Mouse (Mus musculus): Measurements from ENCODE around the gene Idh3g. TPM values are rescaled to one million over a fixed set of nuclear protein-coding genes. Genes with fewer than 3 reads are reported as not detected.

Gene Idh3g
- polyA plus RNA-seq (2012; rRNA removed), result 545 and 567 TPM in 2 replicates

DNA sequence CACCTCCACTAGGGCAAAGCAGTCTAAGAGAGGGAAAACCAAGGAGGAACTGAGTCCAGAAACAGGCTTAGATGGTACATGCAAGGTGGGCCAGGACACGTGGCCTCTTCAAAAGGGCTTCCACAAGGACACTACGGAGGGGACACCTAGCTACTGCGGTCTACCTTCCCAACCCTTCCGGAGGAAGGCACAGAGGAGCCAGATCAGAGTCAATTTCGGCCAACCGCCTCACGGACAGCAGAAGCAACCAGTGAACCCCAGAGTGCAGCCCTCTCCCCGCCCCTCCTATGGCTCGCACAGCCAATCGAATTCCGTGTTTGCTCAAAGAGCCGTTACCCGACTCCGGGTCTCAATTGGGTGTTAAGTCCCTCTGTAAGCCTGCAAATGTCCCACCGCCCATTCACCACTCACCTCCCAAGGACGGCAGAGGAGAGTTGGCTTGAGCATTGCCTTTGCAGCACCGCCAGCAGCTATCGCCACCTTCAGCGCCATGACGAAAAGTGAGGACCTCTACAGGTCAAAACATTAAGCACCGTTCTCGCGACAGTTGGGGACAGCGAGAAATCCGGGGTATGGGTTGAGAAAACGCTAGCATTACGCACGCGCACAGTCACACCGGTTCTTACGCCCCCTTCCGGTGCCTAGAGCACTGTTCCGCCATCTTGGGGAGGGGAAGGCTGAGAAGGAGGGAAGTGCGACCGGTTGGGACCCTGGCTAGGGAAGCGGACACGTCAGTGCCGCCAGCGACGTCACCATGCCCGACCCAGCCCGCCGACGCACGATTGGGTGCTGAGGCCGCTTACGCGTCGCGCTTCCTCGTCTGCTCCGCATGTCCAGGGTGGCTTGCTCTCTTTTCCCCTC, at the start of gene Idh3g, which contains the start of gene Ssr4:
TSS of gene Idh3g (minus strand) at position 534 of the 861 bp plus-strand sequence.
TSS of gene Ssr4 (plus strand) at position 665 of the 861 bp plus-strand sequence.
- peak; percentile 90 to 94 for DNase-seq (ENCODE audit: extremely low spot score in 1 of 2, low spot score in 1 of 2)

DNA sequence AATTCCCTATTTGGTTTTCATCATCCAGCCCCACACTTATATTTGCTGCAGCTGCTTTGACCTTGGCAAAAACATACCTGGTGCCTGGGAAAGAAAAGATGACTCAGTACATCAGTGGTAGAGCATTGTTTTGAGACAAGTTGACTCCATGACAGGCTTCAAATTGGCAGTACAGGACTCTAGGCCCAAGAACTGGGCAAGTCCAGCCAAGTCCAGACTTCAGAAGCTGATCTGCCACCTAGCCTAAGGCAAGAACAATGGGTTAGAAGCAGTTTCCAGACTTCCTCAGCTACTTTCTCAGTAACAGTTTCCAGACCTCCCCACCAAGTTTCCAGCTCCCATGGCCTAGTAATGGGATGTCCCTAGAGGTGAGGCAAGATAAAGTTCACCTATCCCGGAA, 49.0 kb upstream of the Idh3g start:
- DNase-seq (ENCODE audit: extremely low spot score in 1 of 2, low spot score in 1 of 2), result no peak

DNA sequence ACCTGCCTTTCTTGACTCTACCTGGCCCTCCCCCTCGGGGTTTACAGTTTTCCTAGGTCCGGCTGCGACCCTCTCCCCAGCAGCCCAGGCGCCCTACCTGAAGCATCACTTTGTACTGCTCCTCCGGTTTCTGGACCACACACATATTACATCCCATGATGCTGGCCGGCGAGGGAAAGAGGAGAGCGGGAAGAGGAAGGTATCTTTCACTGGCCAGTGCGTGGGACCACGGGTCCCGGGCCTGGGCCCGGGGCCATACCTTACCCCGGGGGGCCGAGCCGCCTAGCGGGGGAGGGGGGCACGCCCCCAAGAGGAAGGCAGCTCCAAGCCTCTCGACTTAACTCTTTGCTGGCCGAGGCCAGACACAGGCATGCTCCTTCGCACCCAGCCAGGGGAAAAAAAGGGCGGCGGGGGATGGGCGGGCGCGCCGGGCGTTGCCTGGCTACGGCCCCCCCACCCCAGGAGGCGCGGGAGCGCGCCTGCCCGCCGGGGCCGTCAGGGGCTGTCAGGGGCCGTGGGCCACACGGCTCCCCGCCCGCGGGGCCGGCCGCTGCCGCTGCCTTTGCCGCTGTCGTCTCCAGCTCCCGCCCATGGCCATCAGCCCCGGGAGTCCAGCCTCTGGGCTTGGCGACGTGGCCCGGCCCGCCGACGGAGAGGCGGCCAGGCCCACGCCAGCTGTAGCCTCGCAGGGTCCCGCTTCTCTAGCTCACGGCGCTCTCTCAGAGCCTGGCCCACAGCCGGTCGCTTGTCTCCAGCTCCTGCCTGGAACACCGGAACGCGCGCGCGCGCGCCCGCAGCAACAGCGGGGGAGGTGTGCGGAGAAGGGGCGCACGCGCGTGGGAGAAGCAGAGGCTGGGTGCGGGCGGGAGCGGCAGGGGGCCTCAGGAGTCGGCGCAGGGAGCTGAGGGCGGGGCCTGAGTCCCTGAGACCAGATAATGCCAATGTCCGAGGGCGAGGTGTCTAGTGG, 37.8 kb upstream of the Idh3g start, which contains the start of gene Pdzd4:
TSS of gene Pdzd4 (minus strand) at position 785 of the 967 bp plus-strand sequence.
- DNase-seq (ENCODE audit: extremely low spot score in 1 of 2, low spot score in 1 of 2), result peak in 1 of 2 experiments; percentile 42

- DNase-seq (ENCODE audit: extremely low spot score in 1 of 2, low spot score in 1 of 2), result no peak
Measured at GRCm38 (mm10) chrX:73823747-73824146, 37.0 kb upstream of the Idh3g start.

GRCm38 (mm10) chrX:73816596-73817314, 30.1 kb upstream of the Idh3g start:
- DNase-seq (ENCODE audit: extremely low spot score in 1 of 2, low spot score in 1 of 2), result no peak

- DNase-seq (ENCODE audit: extremely low spot score in 1 of 2, low spot score in 1 of 2), result no peak
Measured at GRCm38 (mm10) chrX:73815072-73815471, 28.4 kb upstream of the Idh3g start.

DNA sequence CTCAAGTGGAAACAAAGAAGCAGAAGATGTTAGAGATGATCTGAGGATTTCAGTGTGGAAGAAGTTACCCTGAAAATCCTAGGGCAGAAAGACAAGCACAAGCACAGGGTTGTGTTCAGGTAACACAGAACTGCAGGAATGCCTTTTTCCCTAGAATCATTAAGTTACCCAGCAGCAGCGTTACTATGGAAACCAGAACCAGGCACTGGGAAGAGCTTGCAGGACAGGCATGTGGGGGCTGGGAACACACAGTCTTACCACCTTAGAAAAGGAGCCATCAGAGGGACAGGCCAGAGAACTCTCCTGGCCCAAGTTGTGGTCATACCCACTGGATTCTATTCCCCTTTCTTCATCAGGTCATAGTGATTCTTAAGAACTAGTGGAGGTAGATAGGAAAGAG, 19.1 kb upstream of the Idh3g start:
- peak in 1 of 2 experiments; percentile 45 for DNase-seq (ENCODE audit: extremely low spot score in 1 of 2, low spot score in 1 of 2)

DNA sequence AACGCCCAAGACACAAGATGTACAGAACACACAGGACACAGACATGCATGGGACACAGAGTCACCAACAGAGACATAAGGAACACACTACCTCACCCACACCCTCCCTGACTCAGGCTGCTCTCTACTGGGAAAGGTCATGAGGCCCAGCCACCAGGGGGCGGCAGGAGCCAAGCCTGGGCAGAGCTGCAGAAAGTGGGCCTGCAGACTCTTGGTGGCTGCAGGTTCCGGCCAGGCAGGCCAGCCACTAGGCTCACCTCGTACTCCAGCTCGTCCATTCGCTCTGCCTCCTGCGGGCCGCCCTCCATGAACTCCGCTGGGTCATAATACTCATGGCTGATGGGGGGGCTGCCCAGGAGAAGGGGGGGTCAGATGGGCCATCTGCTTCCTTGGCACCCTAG, 11.8 kb upstream of the Idh3g start:
- peak in 1 of 2 experiments; percentile 65 for DNase-seq (ENCODE audit: extremely low spot score in 1 of 2, low spot score in 1 of 2)

DNA sequence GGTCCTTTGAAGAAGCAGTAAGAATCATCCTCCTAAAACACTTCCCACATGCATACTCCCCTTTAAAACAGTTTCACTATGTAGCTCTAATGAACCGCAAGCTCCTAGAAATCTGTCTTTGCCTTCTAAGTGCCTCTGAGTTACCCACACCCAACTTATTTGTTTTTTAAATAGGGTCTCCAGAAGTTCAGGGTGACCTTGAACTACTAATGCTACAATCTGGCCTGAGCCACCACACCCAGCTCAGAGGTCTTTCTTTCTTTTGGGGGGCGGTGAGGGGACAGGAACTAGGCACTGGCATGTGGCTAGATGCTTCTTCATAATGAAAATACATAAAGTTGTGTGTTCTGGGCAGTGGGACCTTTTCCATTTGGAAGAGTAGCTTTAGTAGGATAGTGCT, 10.8 kb upstream of the Idh3g start:
- DNase-seq (ENCODE audit: extremely low spot score in 1 of 2, low spot score in 1 of 2), result no peak

- DNase-seq (ENCODE audit: extremely low spot score in 1 of 2, low spot score in 1 of 2), result no peak
Measured at GRCm38 (mm10) chrX:73793505-73793904, 6.8 kb upstream of the Idh3g start.

GRCm38 (mm10) chrX:73793039-73793438, 6.3 kb upstream of the Idh3g start:
- no peak for DNase-seq (ENCODE audit: extremely low spot score in 1 of 2, low spot score in 1 of 2)

- no peak for DNase-seq (ENCODE audit: extremely low spot score in 1 of 2, low spot score in 1 of 2)
Measured at GRCm38 (mm10) chrX:73788501-73788900, 1.8 kb upstream of the Idh3g start.

DNA sequence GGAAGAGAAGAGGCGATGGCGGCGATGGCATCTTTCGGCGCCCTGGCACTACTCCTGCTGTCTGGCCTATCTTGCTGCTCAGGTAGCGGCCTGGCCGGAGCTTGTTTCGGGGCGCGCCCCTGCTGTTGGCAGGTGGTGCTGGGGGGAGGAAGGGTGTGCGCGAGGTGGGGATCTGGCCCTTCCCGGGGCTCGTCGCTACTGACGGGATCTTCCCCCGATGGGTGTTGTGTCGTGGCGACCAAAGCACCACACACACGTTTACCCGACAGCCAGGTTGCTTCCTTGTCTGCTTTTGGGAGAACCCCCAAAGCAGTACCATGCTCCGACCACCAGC, 495 bp upstream of the Idh3g start:
- no peak for DNase-seq (ENCODE audit: extremely low spot score in 1 of 2, low spot score in 1 of 2)

- DNase-seq (ENCODE audit: extremely low spot score in 1 of 2, low spot score in 1 of 2), result no peak
Measured at GRCm38 (mm10) chrX:73785666-73786065, 1.0 kb downstream of the Idh3g start.

DNA sequence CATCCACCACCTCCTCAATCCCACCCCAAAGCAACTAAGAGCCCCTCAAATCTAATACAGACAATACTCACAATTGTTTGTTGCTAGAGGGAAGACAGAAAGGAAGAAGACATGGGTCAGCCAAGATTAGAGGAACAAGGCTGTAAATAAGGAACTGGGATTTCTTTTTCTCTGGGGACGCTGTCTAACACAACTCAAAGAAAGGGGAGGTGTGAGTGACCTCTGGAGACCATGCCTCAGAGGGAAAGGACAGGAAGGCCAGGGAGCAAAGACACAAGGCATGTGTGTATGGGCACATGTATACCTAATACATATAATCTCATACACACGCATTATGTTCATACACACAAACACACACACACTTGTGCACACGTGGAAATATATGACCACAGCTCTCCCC, 4.5 kb downstream of the Idh3g start:
- DNase-seq (ENCODE audit: extremely low spot score in 1 of 2, low spot score in 1 of 2), result no peak

DNA sequence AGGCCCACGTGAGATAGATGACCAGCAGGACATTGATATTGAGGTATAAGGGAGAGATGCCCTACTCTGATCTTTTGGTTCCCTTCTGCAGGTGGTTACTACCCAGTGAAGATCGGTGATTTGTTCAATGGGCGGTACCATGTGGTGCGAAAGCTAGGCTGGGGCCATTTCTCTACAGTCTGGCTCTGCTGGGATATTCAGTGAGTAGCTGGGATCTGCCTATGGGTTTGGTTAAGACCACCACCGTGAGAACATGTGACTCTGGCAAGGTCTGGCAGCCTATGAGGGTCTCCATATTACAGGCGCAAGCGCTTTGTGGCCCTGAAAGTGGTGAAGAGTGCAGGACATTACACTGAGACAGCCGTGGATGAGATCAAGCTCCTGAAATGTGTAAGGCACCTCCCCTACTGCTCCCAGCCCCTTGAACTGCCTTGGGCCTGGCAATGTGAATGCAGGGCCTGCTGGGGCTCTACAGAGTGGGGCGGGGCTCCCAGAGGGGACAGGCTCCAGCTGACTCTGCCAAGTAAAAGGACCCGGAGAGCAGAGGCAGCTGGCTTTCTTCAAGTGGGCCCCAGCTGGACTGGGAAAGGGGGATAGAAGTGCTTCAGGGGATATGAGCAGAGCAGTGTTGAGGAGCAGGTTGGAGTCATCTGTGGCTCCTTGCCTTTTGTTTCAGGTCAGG, 11.8 kb downstream of the Idh3g start:
- DNase-seq (ENCODE audit: extremely low spot score in 1 of 2, low spot score in 1 of 2), result no peak

DNA sequence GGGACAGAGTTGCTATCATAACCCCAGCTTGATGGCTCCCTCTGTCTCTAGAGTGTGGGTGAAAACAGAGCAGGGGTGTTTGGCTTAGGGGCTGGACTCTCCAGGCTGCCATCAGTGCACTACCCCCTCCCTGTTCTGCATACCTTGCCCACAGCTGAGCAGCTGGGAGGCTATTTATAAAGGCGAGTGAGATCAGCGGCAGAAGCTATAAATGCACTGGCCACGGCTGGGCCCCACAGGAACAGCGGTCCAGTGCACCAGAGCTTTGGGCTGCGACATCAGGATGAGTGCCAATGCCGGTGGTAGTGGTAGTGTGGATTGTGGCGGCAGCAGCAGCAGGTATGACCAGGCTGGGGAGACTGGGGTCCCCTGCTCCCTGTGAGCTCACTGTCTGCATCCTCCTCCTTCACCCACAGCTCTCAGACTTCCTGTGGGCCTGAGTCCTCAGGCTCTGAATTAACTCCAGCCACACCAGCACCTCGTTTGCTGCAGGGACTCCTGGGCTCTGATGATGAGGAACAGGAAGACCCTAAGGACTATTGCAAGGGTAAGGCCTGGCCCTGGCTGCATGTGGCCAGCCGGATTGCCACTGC, 12.4 kb downstream of the Idh3g start, which contains the start of gene Srpk3:
TSS of gene Srpk3 (plus strand) at position 238 of the 593 bp plus-strand sequence.
- DNase-seq (ENCODE audit: extremely low spot score in 1 of 2, low spot score in 1 of 2), result peak in 1 of 2 experiments; percentile 51

- no peak for DNase-seq (ENCODE audit: extremely low spot score in 1 of 2, low spot score in 1 of 2)
Measured at GRCm38 (mm10) chrX:73767267-73767666, 19.4 kb downstream of the Idh3g start.

- no peak for DNase-seq (ENCODE audit: extremely low spot score in 1 of 2, low spot score in 1 of 2)
Measured at GRCm38 (mm10) chrX:73765311-73765710, 21.4 kb downstream of the Idh3g start.

Data from frontal cortex, adult 2 months (tissue).